Mouse (Mus musculus): ENCODE results near the gene Fam98c. TPM values are rescaled to one million over a fixed set of nuclear protein-coding genes. Genes with fewer than 3 reads are reported as not detected.

Fam98c gene
- polyA plus RNA-seq, 1 experiment from 2014 or later: 16.5 TPM

Other genes with a start within 250 kb of the Fam98c start
- 256 and 280 TPM in 2 replicates for gene Actn4, start 193.9 kb downstream of the Fam98c start, polyA plus RNA-seq (2014; fragmentation: Nextera tagmentation; extraction: Ambion mirVana)
- gene Eif3k, start 174.4 kb downstream of the Fam98c start, polyA plus RNA-seq (2014; fragmentation: Nextera tagmentation; extraction: Ambion mirVana): 403 and 404 TPM in 2 replicates
- gene Map4k1, start 174.2 kb downstream of the Fam98c start, polyA plus RNA-seq (2014; fragmentation: Nextera tagmentation; extraction: Ambion mirVana): 7.2 and 8.7 TPM in 2 replicates
- 10.6 and 11.5 TPM in 2 replicates for gene Ryr1, start 31.1 kb downstream of the Fam98c start, polyA plus RNA-seq (2014; fragmentation: Nextera tagmentation; extraction: Ambion mirVana)
- gene Rasgrp4, start 21.4 kb downstream of the Fam98c start, polyA plus RNA-seq (2014; fragmentation: Nextera tagmentation; extraction: Ambion mirVana): 0.54 and 0.78 TPM in 2 replicates
- gene Ggn, start 14.0 kb upstream of the Fam98c start, polyA plus RNA-seq (2014; fragmentation: Nextera tagmentation; extraction: Ambion mirVana): 0.51 and 0.72 TPM in 2 replicates
- gene Spred3, start 14.2 kb upstream of the Fam98c start, polyA plus RNA-seq (2014; fragmentation: Nextera tagmentation; extraction: Ambion mirVana): 3.0 and 3.6 TPM in 2 replicates
- gene Psmd8, start 24.5 kb upstream of the Fam98c start, polyA plus RNA-seq (2014; fragmentation: Nextera tagmentation; extraction: Ambion mirVana): 244 and 264 TPM in 2 replicates
- 0.19 and 0.47 TPM in 2 replicates for gene Catsperg1, start 57.8 kb upstream of the Fam98c start, polyA plus RNA-seq (2014; fragmentation: Nextera tagmentation; extraction: Ambion mirVana)
- 1.4 and 2.2 TPM in 2 replicates for gene Kcnk6, start 76.3 kb upstream of the Fam98c start, polyA plus RNA-seq (2014; fragmentation: Nextera tagmentation; extraction: Ambion mirVana)
- gene Yif1b, start 82.1 kb upstream of the Fam98c start, polyA plus RNA-seq (2014; fragmentation: Nextera tagmentation; extraction: Ambion mirVana): 110 and 122 TPM in 2 replicates
- 1.9 and 4.3 TPM in 2 replicates for gene 2200002D01Rik, start 92.2 kb upstream of the Fam98c start, polyA plus RNA-seq (2014; fragmentation: Nextera tagmentation; extraction: Ambion mirVana)
- 116 and 120 TPM in 2 replicates for gene Spint2, start 125.7 kb upstream of the Fam98c start, polyA plus RNA-seq (2014; fragmentation: Nextera tagmentation; extraction: Ambion mirVana)
- gene Ppp1r14a, start 133.1 kb upstream of the Fam98c start, polyA plus RNA-seq (2014; fragmentation: Nextera tagmentation; extraction: Ambion mirVana): 11.6 and 13.8 TPM in 2 replicates
- gene Dpf1, start 147.7 kb upstream of the Fam98c start, polyA plus RNA-seq (2014; fragmentation: Nextera tagmentation; extraction: Ambion mirVana): 11.4 TPM in 2 replicates